8 mouse cellular contexts compared by ENCODE assay signal in genomic region chr6:17748866-17749582, GRCm38 (mm10). TPM values are rescaled to one million over a fixed set of nuclear protein-coding genes. Genes with fewer than 3 reads are reported as not detected.
DNase-seq lines count a peak whose midpoint lies in the region; ATAC-seq and TF ChIP-seq lines count a peak whose summit lies in the region.

No protein-coding gene starts in this region.

- H3K4me1 ChIP-seq in kidney, embryonic 14.5 days (ENCODE audit: control insufficient read depth, insufficient read depth, low read length) = 0 out of 2 replicates have a peak, but pooled peaks cover 7% of the 10 kb centered on the region
- H3K4me1 ChIP-seq in limb, embryonic 14.5 days (ENCODE audit: control insufficient read depth, insufficient read depth, low read length) = 0 out of 2 replicates have a peak, but pooled peaks cover 5% of the 10 kb centered on the region
- H3K4me1 ChIP-seq in midbrain, embryonic 15.5 days = peaks cover 23% of the 10 kb centered on the region

- no peaks in the 10 kb centered on the region for H3K27me3 ChIP-seq in kidney, embryonic 14.5 days (ENCODE audit: control insufficient read depth, insufficient read depth, low read length)
- H3K27me3 ChIP-seq in limb, embryonic 14.5 days (ENCODE audit: control insufficient read depth, insufficient read depth, low read length) = no peaks in the 10 kb centered on the region
- H3K27me3 ChIP-seq in midbrain, embryonic 15.5 days (replicated peaks) = no peaks in the 10 kb centered on the region

- H3K36me3 ChIP-seq in kidney, embryonic 14.5 days (ENCODE audit: control insufficient read depth, insufficient read depth, low read length) = no peaks in the 10 kb centered on the region
- no peaks in the 10 kb centered on the region for H3K36me3 ChIP-seq in limb, embryonic 14.5 days (ENCODE audit: control insufficient read depth, insufficient read depth, low read length)
- no peaks in the 10 kb centered on the region for H3K36me3 ChIP-seq in midbrain, embryonic 15.5 days (replicated peaks)

- 4% methylated on average over 18 of the region's 18 CpGs for WGBS in kidney, embryonic 14.5 days
- 6% methylated on average over 18 of the region's 18 CpGs for WGBS in limb, embryonic 14.5 days
- under 1% methylated on average over 18 of the region's 18 CpGs for WGBS in midbrain, embryonic 15.5 days

- peak overlapping the region; percentile 60 for H3K4me2 ChIP-seq in kidney, embryonic 14.5 days (replicated peaks; ENCODE audit: low read depth, low read length)
- peak overlapping the region; percentile 53 for H3K4me2 ChIP-seq in limb, embryonic 14.5 days (replicated peaks; ENCODE audit: low read depth, low read length, severe bottlenecking)
- H3K4me2 ChIP-seq in midbrain, embryonic 15.5 days = peak overlapping the region; percentile 72

- H3K27ac ChIP-seq in kidney, embryonic 14.5 days (ENCODE audit: low read depth, low read length) = no peak overlapping the region
- H3K27ac ChIP-seq in limb, embryonic 14.5 days (replicated peaks; ENCODE audit: low read depth, low read length) = no peak overlapping the region; the same call in 1 of the 2 replicates
- peak overlapping the region; percentile 97 for H3K27ac ChIP-seq in midbrain, embryonic 15.5 days

- no peak for TF ChIP-seq POLR2A in limb, embryonic 14.5 days (IDR thresholded peaks at IDR 0.05; ENCODE audit: borderline replicate concordance, extremely low read depth, insufficient read depth, insufficient read length)

- peak overlapping the region; percentile 56; the same call in 1 of the 2 replicates for H3K9ac ChIP-seq in kidney, embryonic 14.5 days (ENCODE audit: low read depth, low read length)
- H3K9ac ChIP-seq in limb, embryonic 14.5 days (ENCODE audit: low read depth, low read length, severe bottlenecking) = peak overlapping the region; percentile 52
- H3K9ac ChIP-seq in midbrain, embryonic 15.5 days = peak overlapping the region; percentile 73

- peak; percentile 55 for DNase-seq in urinary bladder, postnatal 14 days (ENCODE audit: low spot score)
- DNase-seq in urinary bladder, postnatal 10 days (ENCODE audit: low spot score) = no peak
- peak; percentile 93 for DNase-seq in embryo, embryonic 11 days
- peak; percentile 53 for DNase-seq in heart, adult 8-10 months (ENCODE audit: low spot score)
- DNase-seq in limb, embryonic 14.5 days (ENCODE audit: low spot score) = peak; percentile 87
- peak; percentile 15 to 46 for DNase-seq in spleen, adult 18-20 months

- H3K9me3 ChIP-seq in kidney, embryonic 14.5 days (ENCODE audit: control insufficient read depth, low read length) = no peaks in the 10 kb centered on the region
- no peaks in the 10 kb centered on the region for H3K9me3 ChIP-seq in limb, embryonic 14.5 days (ENCODE audit: control insufficient read depth, low read length)
- no peaks in the 10 kb centered on the region for H3K9me3 ChIP-seq in midbrain, embryonic 15.5 days

- peak; percentile 100 for ATAC-seq in kidney, embryonic 14.5 days (ENCODE audit: low FRiP score, low TSS enrichment)
- peak; percentile 93 for ATAC-seq in limb, embryonic 14.5 days (ENCODE audit: low FRiP score, low read depth)
- ATAC-seq in midbrain, embryonic 15.5 days (replicated peaks) = peak; percentile 99

- H3K4me3 ChIP-seq in kidney, embryonic 14.5 days (ENCODE audit: low read length) = peak overlapping the region; percentile 38
- H3K4me3 ChIP-seq in limb, embryonic 14.5 days (replicated peaks; ENCODE audit: low read length) = peak overlapping the region; percentile 32
- H3K4me3 ChIP-seq in midbrain, embryonic 15.5 days = peak overlapping the region; percentile 52

RNA-seq across cellular contexts. Expression of gene St7, which starts 56.3 kb away (rescaled TPM):
- total RNA-seq in heart, adult 8-10 months (2022) = 10 to 100 TPM; 14.4 to 19.0 (median 16.0) TPM
- polyA plus RNA-seq in kidney, embryonic 14.5 days (2014; fragmentation: Nextera tagmentation; extraction: Ambion mirVana) = 18.0 and 22.4 TPM in 2 replicates
- 33.0 and 35.0 TPM in 2 replicates for polyA plus RNA-seq in limb, embryonic 14.5 days (2012; rRNA removed)
- 29.7 and 31.1 TPM in 2 replicates for polyA plus RNA-seq in limb, embryonic 14.5 days (2014; fragmentation: Nextera tagmentation; extraction: Ambion mirVana)
- polyA plus RNA-seq in midbrain, embryonic 15.5 days (2015; fragmentation: Nextera tagmentation; extraction: Ambion mirVana) = 60.8 and 63.4 TPM in 2 replicates
